Mouse (Mus musculus) neutrophil, adult 5-6 weeks (primary cell): ENCODE data around the gene Crlf1. TPM values are rescaled to one million over a fixed set of nuclear protein-coding genes. Genes with fewer than 3 reads are reported as not detected.

Source experiments
- ATAC-seq: fragments of 151-379, 151-347 bp; 2 replicates; pipeline ENCODE4 v1.8.0; 2017; ENCODE audit warnings: mild to moderate bottlenecking, moderate TSS enrichment; ENCODE audit not compliant: insufficient number of reproducible peaks, poor library complexity, low FRiP score, severe bottlenecking; ENCODE audit errors: extremely low read depth
- total RNA-seq: library from RNA; stranded (forward); fragments of 200-1000 nt; gene quantifications from 2 replicates; pipeline ENCODE4 v1.2.3, GENCODE M21; 2017

Crlf1 gene
- total RNA-seq, 1 experiment from 2014 or later = not detected

GRCm38 (mm10) chr8:70467229-70467725 is 25.7 kb upstream of the Crlf1 start:
- no peak for ATAC-seq

DNA sequence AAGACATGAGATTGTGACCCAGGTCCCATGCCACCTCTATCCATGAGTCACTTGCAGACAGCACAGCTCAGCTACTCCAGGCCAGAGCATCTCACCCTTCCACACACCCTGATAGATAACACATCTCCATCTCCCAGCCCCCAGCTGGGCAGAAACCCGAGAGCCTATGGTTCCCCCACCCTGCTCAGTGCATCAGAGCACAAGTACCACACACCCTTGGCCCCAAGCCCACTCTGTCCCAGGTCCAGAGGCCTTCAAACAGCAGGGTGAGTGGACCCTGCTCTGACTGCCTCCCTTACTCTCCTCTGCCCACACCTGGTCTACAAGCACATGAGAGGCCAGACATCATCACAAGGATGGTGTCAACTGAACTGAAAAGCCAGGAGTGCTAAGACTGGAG is 25.1 kb upstream of the Crlf1 start:
- ATAC-seq = no peak

GRCm38 (mm10) chr8:70468733-70469132 is 24.2 kb upstream of the Crlf1 start:
- no peak for ATAC-seq

GRCm38 (mm10) chr8:70469295-70469916 is 23.6 kb upstream of the Crlf1 start:
- no peak for ATAC-seq

DNA sequence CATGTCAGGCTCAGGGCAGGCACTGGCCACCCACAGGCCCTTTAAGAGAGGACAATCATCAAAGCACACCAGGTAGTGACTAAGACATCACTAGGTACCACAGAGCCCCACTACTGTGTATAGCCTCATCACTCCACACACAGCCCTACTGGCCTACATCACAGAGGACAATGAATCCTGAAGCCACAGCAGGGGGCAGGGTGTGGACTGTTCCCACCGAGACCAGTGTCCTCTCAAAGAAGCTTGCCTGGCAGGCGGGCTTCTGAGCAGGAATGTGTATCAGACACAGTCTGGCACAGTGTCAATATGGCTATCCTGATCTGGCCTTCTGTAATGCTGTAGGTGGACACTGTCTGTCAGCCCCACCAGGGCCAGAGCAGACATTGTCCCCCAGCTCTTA is 23.0 kb upstream of the Crlf1 start:
- ATAC-seq = no peak

DNA sequence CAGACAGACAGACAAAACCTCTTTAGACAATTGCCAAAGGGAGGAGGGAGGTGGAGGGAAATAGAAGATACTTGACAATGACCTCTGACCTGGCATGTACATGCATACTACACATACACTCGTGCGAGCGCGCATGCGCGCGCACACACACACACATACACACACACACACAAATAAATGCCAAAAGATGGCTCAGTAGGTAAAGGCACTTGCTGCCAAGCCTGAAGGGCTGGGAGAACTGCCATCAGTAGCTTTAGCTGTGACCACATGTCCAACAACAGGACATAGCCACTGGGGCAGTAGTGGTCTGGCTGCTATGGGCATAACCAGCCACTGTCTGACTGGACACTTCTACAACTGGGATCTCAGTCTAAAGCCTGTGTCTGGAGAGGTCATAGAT is 21.1 kb upstream of the Crlf1 start:
- no peak for ATAC-seq

DNA sequence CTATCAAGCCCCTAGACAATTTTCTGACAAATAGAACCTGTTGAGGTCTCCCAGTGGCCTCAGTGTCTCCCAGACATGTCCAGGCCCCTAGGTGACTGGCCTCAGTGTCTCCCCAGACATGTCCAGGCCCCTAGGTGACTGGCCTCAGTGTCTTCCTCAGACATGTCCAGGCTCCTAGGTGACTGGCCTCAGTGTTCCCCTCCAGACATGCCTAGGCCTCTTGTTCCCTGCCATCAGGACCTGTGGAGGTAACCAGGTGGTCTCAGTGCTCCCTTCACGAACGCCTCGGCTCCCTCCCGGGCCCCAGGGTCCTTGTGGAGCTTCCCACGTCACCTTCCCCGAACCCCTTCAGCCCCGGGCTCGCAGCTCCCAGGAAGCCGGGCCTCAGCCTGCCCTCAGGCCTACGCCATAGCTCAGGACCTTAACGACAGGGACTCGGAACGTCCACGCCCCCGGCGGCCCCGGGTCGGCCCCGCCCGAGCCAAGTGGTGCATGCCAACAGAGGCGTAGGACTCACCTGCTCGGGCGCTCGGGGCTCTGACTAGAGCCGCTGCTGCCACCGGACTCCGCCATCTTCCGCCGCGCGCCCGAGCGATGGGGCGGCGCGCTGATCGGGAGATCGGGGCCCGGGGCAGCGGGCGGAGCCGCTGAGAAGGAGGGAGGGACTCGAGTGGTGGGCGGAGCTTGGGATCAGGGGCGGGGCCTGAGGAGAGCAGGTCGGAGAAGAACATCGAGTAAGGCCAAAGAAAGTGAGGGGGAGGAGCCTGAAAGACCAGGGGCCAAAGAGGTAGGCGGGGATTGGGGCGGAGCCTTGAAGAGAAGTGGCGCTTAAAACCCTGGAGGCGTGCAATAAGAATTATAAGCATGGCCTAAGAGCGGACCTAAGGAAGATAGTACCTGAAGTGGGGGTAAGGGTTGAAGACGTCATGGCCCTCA is 16.4 kb upstream of the Crlf1 start, which contains the start of gene Klhl26:
Gene Klhl26, minus strand, starts transcription at position 636 of the 936 bp plus-strand sequence.
- peak; percentile 96 for ATAC-seq

DNA sequence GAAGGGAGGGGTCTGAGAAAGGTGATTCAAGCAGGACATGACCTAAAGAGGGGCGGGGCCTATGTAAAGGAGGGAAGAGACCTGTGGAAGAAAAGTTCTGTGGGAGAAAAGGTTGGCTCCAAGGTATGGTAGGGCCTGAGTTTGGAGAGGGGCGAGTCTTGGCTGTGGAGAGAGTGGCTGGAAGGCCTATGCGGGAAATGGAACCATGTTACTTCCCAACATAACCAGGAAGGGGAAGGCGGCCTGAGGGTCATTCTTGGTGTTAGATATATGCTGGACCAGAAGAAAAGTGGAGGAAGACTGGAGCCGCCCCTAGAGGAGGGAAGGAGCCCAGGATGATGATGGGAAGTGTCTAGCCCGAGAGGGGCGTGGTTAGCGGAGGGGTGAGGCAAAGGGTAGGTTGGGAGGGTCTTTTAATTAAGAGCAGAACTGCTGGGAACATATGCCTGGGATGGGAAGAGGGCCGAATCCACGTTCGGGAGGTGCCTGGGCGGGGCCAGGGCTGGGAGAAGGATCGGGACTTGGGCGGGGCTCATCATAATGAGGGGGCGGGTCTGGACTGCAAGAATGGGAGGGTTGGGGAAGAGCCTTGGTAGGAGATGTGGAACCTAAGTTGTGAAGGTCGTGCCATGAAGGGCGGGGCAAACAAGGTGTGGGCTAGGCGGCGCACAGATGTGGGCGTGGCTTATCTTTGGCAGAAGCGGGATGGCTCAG is 15.5 kb upstream of the Crlf1 start:
- ATAC-seq = no peak

DNA sequence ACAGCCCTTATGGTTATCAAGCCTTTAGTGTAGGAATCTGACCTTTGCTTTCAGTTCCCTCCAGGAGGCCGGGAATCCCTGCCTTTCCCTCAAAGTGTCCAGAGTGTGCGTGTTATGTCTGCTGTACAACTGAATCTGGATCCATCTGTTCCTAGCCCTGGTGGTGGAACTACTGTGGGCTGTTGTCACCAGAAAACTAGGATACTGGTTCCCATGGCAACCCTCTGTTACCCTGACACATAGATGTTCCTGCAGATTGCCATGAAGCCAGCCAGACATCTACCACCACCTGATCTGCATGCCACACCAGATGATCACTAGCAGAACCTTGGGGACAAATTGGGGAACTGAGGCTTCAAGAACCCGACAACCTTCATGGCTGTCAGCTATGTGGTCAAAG is 11.1 kb upstream of the Crlf1 start:
- ATAC-seq = no peak

DNA sequence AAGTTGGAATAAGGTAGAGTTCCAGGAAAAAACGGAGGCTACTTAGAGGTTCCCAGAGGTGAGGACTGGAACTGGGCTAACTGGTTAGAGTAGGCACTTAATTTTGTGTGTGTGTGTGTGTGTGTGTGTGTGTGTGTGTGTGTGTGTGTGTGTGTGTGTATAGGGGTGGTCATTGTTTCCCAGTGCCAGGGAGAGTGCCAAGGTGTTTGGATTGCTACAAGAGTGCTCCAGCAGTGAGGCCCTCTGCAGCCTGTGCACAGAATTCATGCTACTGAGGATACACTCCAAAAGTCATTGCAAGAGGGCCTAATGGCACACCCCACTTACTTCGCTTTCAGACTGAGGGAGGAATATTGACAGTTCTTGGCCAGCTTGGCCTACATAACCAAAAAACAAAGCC is 10.0 kb upstream of the Crlf1 start:
- ATAC-seq = no peak

GRCm38 (mm10) chr8:70486191-70486681 is 6.7 kb upstream of the Crlf1 start:
- ATAC-seq = no peak

DNA sequence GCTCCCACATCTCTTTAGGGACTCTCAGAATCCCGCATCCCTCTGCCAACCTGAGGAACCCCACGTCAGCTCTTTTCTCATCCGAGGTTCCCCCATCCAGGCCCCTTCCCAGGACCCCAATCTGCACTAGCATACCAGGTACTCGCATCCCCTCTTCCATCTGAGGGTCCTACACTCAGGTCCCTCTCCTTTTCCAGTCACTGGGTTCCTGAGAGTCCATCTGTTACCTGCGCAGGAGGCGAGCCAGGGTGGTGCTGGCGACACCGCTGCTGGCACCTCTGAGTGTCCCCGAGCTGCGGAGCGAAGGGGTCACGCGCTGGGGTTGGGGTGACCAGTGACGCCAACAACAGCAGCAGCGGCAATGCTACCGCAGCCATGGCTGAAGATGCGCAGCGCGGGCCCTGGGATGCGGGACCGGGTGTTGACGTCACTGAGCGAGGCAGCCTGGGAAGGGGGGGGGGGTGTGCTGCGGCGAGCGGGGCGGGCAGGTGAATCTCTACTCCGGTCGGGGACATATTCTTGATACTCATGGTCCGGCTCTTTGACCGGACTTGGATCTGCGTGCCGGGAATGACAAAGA is 5.9 kb upstream of the Crlf1 start, which contains the start of gene Tmem59l:
Gene Tmem59l, minus strand, starts transcription at position 418 of the 580 bp plus-strand sequence.
- ATAC-seq = no peak

- ATAC-seq = no peak
These were observed 4.8 kb upstream of the Crlf1 start for GRCm38 (mm10) chr8:70487993-70488796.

DNA sequence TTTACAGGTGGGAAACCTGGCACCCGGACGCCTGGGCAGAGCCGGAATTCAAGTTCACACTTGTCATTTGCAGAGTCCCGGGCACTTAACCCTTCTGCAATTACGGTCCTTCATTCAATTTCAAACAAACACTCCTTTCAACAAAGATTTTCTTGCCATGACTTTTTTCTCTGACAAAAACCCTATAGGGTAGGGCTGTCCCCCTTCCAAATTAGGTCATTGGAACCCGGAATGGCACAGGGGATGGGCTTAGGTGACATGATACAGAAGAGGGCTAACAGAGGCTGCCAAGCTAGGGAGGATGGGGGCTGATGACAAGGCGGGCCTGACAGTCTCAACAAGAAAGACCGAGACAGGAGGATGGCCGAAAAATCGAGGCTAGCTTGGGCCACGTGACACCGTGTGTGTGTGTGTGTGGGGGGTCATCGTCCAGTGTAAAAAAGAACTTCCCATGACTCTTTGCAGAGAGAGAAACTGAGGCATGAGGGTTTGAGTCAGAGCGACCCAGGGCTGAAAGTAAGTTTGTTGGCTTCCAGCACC is 4.0 kb upstream of the Crlf1 start:
- ATAC-seq = no peak

- no peak for ATAC-seq
These were observed 3.4 kb upstream of the Crlf1 start for GRCm38 (mm10) chr8:70489576-70489975.

- no peak for ATAC-seq
These were observed 2.7 kb upstream of the Crlf1 start for GRCm38 (mm10) chr8:70490061-70490879.

GRCm38 (mm10) chr8:70490880-70491495 is 2.0 kb upstream of the Crlf1 start:
- no peak for ATAC-seq
